Comparison of ENCODE assay signal across 14 mouse cellular contexts in the genomic region with DNA sequence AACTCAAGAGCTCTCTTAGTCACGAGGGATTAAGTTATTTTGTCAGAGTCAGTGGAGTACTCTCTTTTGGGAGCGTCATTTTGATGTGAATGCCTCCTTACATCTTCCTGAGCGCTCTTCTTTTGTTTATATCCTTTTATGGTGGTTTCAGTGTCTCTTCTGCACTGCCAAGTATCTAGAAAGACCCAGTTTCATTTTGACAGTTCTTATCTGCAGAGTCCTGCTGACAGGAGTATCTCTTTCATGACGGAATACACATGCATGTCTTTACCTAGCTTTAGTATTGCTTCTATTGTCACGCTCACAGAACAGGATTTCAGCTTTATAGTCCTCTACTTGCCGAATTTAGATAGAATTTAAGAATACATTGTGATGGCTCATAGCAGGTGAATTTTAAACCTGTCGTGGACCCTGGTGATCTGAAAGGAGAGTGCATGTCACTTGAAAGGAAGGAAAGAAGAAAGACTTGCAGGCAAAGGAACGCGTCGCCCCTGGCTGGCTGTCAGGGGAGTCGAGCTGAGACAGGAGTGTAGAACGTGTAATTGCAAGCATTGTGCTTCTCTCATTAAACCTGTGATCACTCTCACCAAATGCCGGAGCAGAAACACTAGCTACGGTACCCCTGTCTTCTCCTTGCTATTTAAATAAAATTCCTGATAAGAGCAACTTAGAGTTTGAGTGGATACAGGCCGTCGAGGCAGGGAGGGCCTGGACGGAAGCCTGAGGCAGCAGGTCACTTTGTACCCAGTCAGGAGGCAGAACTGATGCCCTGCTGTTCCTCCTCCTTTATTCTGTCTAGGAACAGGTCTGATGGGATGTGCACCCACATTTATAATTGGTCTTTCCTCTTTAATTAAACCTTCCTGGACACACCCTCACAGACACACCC.
DNase-seq lines count a peak whose midpoint lies in the region; ATAC-seq and TF ChIP-seq lines count a peak whose summit lies in the region.
"Had no signal": no experiment of that assay in that cellular context is flagged by ENCODE, and none has a peak within 500 bp of the region (broad histone marks: within the 10 kb centered on the region; RNA-seq: fewer than 3 reads in every experiment).

No protein-coding gene starts in this region.

- no peak for DNase-seq in forebrain, postnatal 0 days
- DNase-seq in kidney, adult 18-20 months: no peak
- peak; percentile 64 for DNase-seq in induced T-regulatory cell, adult 2 months (ENCODE audit: low read depth)
- DNase-seq in naive thymus-derived CD4-positive, alpha-beta T cell, adult 2 months (ENCODE audit: low read depth): peak; percentile 31
- DNase-seq in testis, postnatal 14 days (ENCODE audit: low spot score): no peak
- DNase-seq in frontal cortex, postnatal 25 days (ENCODE audit: low spot score in 2 of 2): no peak
- DNase-seq: cerebellum, adult 18-20 months; embryo, embryonic 11 days; layer of hippocampus, adult 9-11 months; thymus, adult 18-20 months had no signal

- no peak overlapping the region for H3K9ac ChIP-seq in forebrain, postnatal 0 days
- H3K9ac ChIP-seq in forebrain, embryonic 12.5 days: no peak overlapping the region
- H3K9ac ChIP-seq in kidney, embryonic 15.5 days: no peak overlapping the region
- H3K9ac ChIP-seq: neural tube, embryonic 12.5 days had no signal

- ATAC-seq in forebrain, postnatal 0 days: peak; percentile 65; the same call in 1 of the 2 replicates
- no peak for ATAC-seq in forebrain, embryonic 12.5 days (ENCODE audit: low FRiP score)
- 0 out of 2 replicates have a peak, but pooled peaks have one; percentile 46 for ATAC-seq in kidney, embryonic 15.5 days (replicated peaks; ENCODE audit: low FRiP score)
- ATAC-seq: hindbrain, postnatal 0 days had no signal

- no peak for TF ChIP-seq CTCF in forebrain, postnatal 0 days (IDR thresholded peaks at IDR 0.05; ENCODE audit: low read depth)

- 64% methylated on average over 17 of the region's 17 CpGs for WGBS in forebrain, postnatal 0 days
- WGBS in forebrain, embryonic 12.5 days: 84% methylated on average over 17 of the region's 17 CpGs
- 86% methylated on average over 17 of the region's 17 CpGs for WGBS in kidney, embryonic 15.5 days

- H3K4me1 ChIP-seq in forebrain, postnatal 0 days (ENCODE audit: insufficient read depth): no peaks in the 10 kb centered on the region
- no peaks in the 10 kb centered on the region for H3K4me1 ChIP-seq in forebrain, embryonic 12.5 days
- no peaks in the 10 kb centered on the region for H3K4me1 ChIP-seq in kidney, embryonic 15.5 days
- H3K4me1 ChIP-seq: neural tube, embryonic 12.5 days had no signal

- no peaks in the 10 kb centered on the region for H3K27me3 ChIP-seq in forebrain, postnatal 0 days (ENCODE audit: insufficient read depth, low read length)
- no peaks in the 10 kb centered on the region for H3K27me3 ChIP-seq in forebrain, embryonic 12.5 days
- no peaks in the 10 kb centered on the region for H3K27me3 ChIP-seq in kidney, embryonic 15.5 days
- H3K27me3 ChIP-seq: neural tube, embryonic 12.5 days had no signal

- no peak overlapping the region for H3K27ac ChIP-seq in forebrain, postnatal 0 days (ENCODE audit: low read depth, low read length)
- H3K27ac ChIP-seq in forebrain, embryonic 12.5 days: no peak overlapping the region
- no peak overlapping the region for H3K27ac ChIP-seq in kidney, embryonic 15.5 days
- H3K27ac ChIP-seq: hindbrain, postnatal 0 days; neural tube, embryonic 12.5 days had no signal

- H3K36me3 ChIP-seq in forebrain, postnatal 0 days (ENCODE audit: insufficient read depth): no peaks in the 10 kb centered on the region
- no peaks in the 10 kb centered on the region for H3K36me3 ChIP-seq in forebrain, embryonic 12.5 days (replicated peaks)
- peaks cover 20% of the 10 kb centered on the region for H3K36me3 ChIP-seq in kidney, embryonic 15.5 days
- H3K36me3 ChIP-seq: neural tube, embryonic 12.5 days had no signal

- no peaks in the 10 kb centered on the region for H3K9me3 ChIP-seq in forebrain, postnatal 0 days (ENCODE audit: low read length)
- no peaks in the 10 kb centered on the region for H3K9me3 ChIP-seq in forebrain, embryonic 12.5 days
- H3K9me3 ChIP-seq in kidney, embryonic 15.5 days (replicated peaks): no peaks in the 10 kb centered on the region
- H3K9me3 ChIP-seq: neural tube, embryonic 12.5 days had no signal

- no peak overlapping the region for H3K4me2 ChIP-seq in forebrain, postnatal 0 days (ENCODE audit: low read depth)
- H3K4me2 ChIP-seq in forebrain, embryonic 12.5 days: no peak overlapping the region
- no peak overlapping the region for H3K4me2 ChIP-seq in kidney, embryonic 15.5 days
- H3K4me2 ChIP-seq: neural tube, embryonic 12.5 days had no signal

- no peak overlapping the region for H3K4me3 ChIP-seq in forebrain, postnatal 0 days (ENCODE audit: low read depth, low read length)
- H3K4me3 ChIP-seq in forebrain, embryonic 12.5 days (replicated peaks): no peak overlapping the region
- H3K4me3 ChIP-seq in kidney, embryonic 15.5 days (replicated peaks): no peak overlapping the region
- H3K4me3 ChIP-seq: neural tube, embryonic 12.5 days had no signal

Comparison
In these comparisons a context has a peak if more than half of its experiments do, and no peak if none do; other contexts are left out.
1. DNase-seq: peak in induced T-regulatory cell, adult 2 months (single experiment) and naive thymus-derived CD4-positive, alpha-beta T cell, adult 2 months (single experiment); none in forebrain, postnatal 0 days (single experiment), kidney, adult 18-20 months (single experiment), testis, postnatal 14 days (single experiment) and frontal cortex, postnatal 25 days (0 of 2).